Mouse (Mus musculus): ENCODE measurements at regions not wholly inside any gene's neighbourhood (a gene's known extent, or its start where the extent isn't known, plus 50 kb on each side); places are given as distances from the start of the nearest gene placed in this dataset.
"Not testable (repeated sequence)": the region's sequence is repeated elsewhere in the genome, so short reads cannot be mapped to it uniquely, and the experiment has no call there.

GRCm38 (mm10) chr1:29737062-29737461 lies 957.0 kb upstream of the Gm597 start:
- DNase-seq, result not testable (repeated sequence)

GRCm38 (mm10) chr1:29731930-29732329 lies 951.9 kb upstream of the Gm597 start:
- DNase-seq, result peak; percentile 37 to 43
